Mouse (Mus musculus) kidney, adult 11 months (tissue): ENCODE data around the gene 1700034J05Rik.

Source experiments
- DNase-seq: peaks from one replicate; pipeline ENCODE4 v3.0.0; 2022

Gene 1700034J05Rik

GRCm38 (mm10) chr6:146918341-146918740 is 35.9 kb downstream of the 1700034J05Rik start:
- peak; percentile 51 for DNase-seq

GRCm38 (mm10) chr6:146917396-146917795 is 36.8 kb downstream of the 1700034J05Rik start:
- no peak for DNase-seq

- DNase-seq, result no peak
These were observed 38.4 kb downstream of the 1700034J05Rik start for GRCm38 (mm10) chr6:146915808-146916207.

GRCm38 (mm10) chr6:146913489-146914198 is 40.6 kb downstream of the 1700034J05Rik start:
- no peak for DNase-seq

GRCm38 (mm10) chr6:146912835-146913488 is 41.3 kb downstream of the 1700034J05Rik start:
- peak; percentile 83 for DNase-seq

GRCm38 (mm10) chr6:146910801-146911200 is 43.4 kb downstream of the 1700034J05Rik start:
- DNase-seq, result no peak

- no peak for DNase-seq
These were observed 44.3 kb downstream of the 1700034J05Rik start for GRCm38 (mm10) chr6:146909725-146910489.

GRCm38 (mm10) chr6:146908801-146909200 is 45.4 kb downstream of the 1700034J05Rik start:
- no peak for DNase-seq

- peak; percentile 65 for DNase-seq
These were observed 46.4 kb downstream of the 1700034J05Rik start for GRCm38 (mm10) chr6:146907795-146908190.

GRCm38 (mm10) chr6:146907061-146907794 is 47.0 kb downstream of the 1700034J05Rik start:
- no peak for DNase-seq

- DNase-seq, result no peak
These were observed 48.0 kb downstream of the 1700034J05Rik start for GRCm38 (mm10) chr6:146906000-146906786.

GRCm38 (mm10) chr6:146904707-146905106 is 49.5 kb downstream of the 1700034J05Rik start:
- DNase-seq, result no peak

- no peak for DNase-seq
These were observed 50.6 kb downstream of the 1700034J05Rik start for GRCm38 (mm10) chr6:146903632-146904031.

- no peak for DNase-seq
These were observed 52.3 kb downstream of the 1700034J05Rik start for GRCm38 (mm10) chr6:146901929-146902328.
